Mouse (Mus musculus) heart, embryonic 15.5 days (tissue): ENCODE measurements around the gene Pcdh8. TPM values are rescaled to one million over a fixed set of nuclear protein-coding genes. Genes with fewer than 3 reads are reported as not detected.
A peak's percentile ranks its signal among the peaks of the same experiment; 100 is the strongest.

Source experiments
- ATAC-seq: fragments of 200-750 bp; cut with Nextera tagmentation; replicated peaks from 2 replicates; pipeline ENCODE4 v1.8.0; 2017; ENCODE audit warnings: low read depth, moderate TSS enrichment; ENCODE audit not compliant: insufficient number of reproducible peaks, insufficient read depth, low FRiP score
- H3K27ac ChIP-seq: fragments of 300-500 bp; sonication (generic); 2 replicates; pipeline ENCODE4 v1.5.1; 2015; ENCODE audit warnings: mild to moderate bottlenecking, inconsistent platforms
- H3K27me3 ChIP-seq: fragments of 300-500 bp; sonication (generic); 2 replicates; pipeline ENCODE4 v1.6.1; 2015; ENCODE audit warnings: inconsistent platforms
- H3K36me3 ChIP-seq: fragments of 300-500 bp; sonication (generic); 2 replicates; pipeline ENCODE4 v1.6.1; 2015; ENCODE audit warnings: mild to moderate bottlenecking, inconsistent platforms
- H3K4me1 ChIP-seq: fragments of 300-500 bp; sonication (generic); replicated peaks from 2 replicates; pipeline ENCODE4 v1.6.1; 2015; ENCODE audit warnings: inconsistent platforms
- H3K4me2 ChIP-seq: fragments of 300-500 bp; sonication (generic); 2 replicates; pipeline ENCODE4 v1.6.1; 2015; ENCODE audit warnings: inconsistent platforms, mild to moderate bottlenecking, moderate library complexity
- H3K4me3 ChIP-seq: fragments of 300-500 bp; sonication (generic); 2 replicates; pipeline ENCODE4 v1.5.1; 2015; ENCODE audit warnings: mild to moderate bottlenecking, inconsistent platforms
- H3K9ac ChIP-seq: fragments of 300-500 bp; sonication (generic); 2 replicates; pipeline ENCODE4 v1.6.1; 2015; ENCODE audit warnings: mild to moderate bottlenecking, inconsistent platforms
- H3K9me3 ChIP-seq: fragments of 300-500 bp; sonication (generic); replicated peaks from 2 replicates; pipeline ENCODE4 v1.6.1; 2016; ENCODE audit warnings: inconsistent platforms
- WGBS: fragments of 180-500 bp; shearing (Covaris S2); methylation state at CpG from one replicate; pipeline ENCODE4 v1.1.7; 2015; ENCODE audit warnings: mixed read lengths; 5-methylcytosine and 5-hydroxymethylcytosine counted together
- microRNA counts: library from miRNA; unstranded; fragments of <30 nt; microRNA quantifications from one replicate; lab custom pipeline; 2016
- microRNA-seq: library from miRNA; unstranded; fragments of <30 nt; microRNA quantifications from one replicate; pipeline ENCODE4, GENCODE M21; 2016
- polyA plus RNA-seq: library from polyadenylated mRNA; unstranded; fragments of >200 nt; fragmentation: Nextera tagmentation; extraction: Ambion mirVana; gene quantifications from 2 replicates; pipeline ENCODE4 v1.2.1, GENCODE M21; 2015

The Pcdh8 gene
- polyA plus RNA-seq, 1 experiment from 2014 or later, result 0.06 TPM

DNA sequence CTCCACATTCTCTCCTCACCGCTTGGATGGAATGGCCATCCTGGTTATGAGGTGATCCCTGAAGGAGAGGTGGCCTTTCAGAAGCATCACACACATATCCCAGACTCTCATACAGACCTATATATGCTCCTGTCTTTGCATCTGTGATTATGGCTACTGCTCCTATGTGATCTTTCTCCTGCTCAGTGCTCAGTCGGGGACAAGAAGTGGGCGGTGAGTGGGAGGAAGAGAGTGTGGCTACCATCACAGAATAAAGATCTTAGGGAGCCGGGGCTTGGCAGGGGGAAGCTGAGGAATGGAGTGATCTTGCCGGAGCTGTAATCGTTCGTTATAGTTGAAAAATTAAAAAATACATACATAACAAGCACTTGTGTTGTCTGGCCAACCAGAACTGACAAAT lies 17.4 kb downstream of the Pcdh8 start:
- H3K4me2 ChIP-seq, result no peak overlapping the region
- WGBS, result 79% methylated on average over 7 of the region's 7 CpGs
- H3K4me1 ChIP-seq, result no peaks in the 10 kb centered on the region
- no peak for ATAC-seq
- no peak overlapping the region for H3K27ac ChIP-seq
- H3K36me3 ChIP-seq, result no peaks in the 10 kb centered on the region
- H3K4me3 ChIP-seq, result no peak overlapping the region
- no peak overlapping the region for H3K9ac ChIP-seq
- H3K9me3 ChIP-seq, result no peaks in the 10 kb centered on the region
- no peaks in the 10 kb centered on the region for H3K27me3 ChIP-seq

DNA sequence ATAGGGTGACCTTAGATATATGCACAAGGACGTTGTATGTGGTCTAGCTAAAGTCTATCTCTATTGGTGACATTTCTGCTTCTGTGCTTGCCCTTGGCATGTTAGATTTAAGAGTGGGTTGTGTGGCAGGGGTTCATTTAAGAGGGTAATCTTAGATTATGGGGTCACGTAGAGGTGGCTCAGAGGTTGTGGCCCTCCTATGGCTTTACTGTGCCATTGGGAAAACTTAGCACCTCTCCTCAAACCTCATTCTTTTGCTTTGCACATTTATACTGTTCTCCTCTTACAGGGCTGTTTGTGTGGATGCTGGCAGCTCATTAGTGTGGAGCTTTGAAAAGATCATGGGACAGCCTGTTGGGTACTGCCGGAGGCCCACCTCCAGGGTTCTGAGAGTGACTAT lies 30.6 kb downstream of the Pcdh8 start:
- no peak for ATAC-seq
- no peaks in the 10 kb centered on the region for H3K9me3 ChIP-seq
- H3K36me3 ChIP-seq, result no peaks in the 10 kb centered on the region
- H3K27me3 ChIP-seq, result no peaks in the 10 kb centered on the region
- no peak overlapping the region for H3K9ac ChIP-seq
- WGBS, result 82% methylated on average over 3 of the region's 3 CpGs
- H3K4me3 ChIP-seq, result no peak overlapping the region
- H3K4me1 ChIP-seq, result peaks cover 6% of the 10 kb centered on the region
- no peak overlapping the region for H3K4me2 ChIP-seq
- H3K27ac ChIP-seq, result no peak overlapping the region

DNA sequence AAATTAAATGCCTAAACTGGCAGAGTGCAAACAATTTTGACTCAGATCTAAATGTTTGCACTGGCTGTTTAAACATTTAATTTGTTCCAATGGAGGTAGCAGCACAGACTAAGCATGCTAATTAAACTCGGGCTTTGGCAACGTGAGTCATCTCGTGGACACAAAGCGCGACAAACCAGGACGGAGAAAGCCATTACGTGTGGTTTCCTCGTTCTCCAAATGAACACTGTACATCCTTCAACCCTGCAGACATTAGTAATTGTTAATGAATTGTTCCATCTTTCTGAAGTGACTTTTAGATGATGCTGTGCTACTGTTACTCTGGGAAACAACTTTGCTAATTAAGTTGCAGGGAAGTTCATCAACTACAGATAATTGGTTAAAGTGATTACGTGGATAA lies 32.7 kb downstream of the Pcdh8 start:
- no peak for ATAC-seq
- WGBS, result 81% methylated on average over 9 of the region's 9 CpGs
- Histone ChIP-seq H3K9me3 (no peaks in the 10 kb centered on the region), H3K9ac (no peak overlapping the region), H3K36me3 (no peaks in the 10 kb centered on the region), H3K27me3 (no peaks in the 10 kb centered on the region), H3K4me3 (no peak overlapping the region), H3K4me1 (peaks cover 6% of the 10 kb centered on the region), H3K27ac (no peak overlapping the region), H3K4me2 (no peak overlapping the region)

DNA sequence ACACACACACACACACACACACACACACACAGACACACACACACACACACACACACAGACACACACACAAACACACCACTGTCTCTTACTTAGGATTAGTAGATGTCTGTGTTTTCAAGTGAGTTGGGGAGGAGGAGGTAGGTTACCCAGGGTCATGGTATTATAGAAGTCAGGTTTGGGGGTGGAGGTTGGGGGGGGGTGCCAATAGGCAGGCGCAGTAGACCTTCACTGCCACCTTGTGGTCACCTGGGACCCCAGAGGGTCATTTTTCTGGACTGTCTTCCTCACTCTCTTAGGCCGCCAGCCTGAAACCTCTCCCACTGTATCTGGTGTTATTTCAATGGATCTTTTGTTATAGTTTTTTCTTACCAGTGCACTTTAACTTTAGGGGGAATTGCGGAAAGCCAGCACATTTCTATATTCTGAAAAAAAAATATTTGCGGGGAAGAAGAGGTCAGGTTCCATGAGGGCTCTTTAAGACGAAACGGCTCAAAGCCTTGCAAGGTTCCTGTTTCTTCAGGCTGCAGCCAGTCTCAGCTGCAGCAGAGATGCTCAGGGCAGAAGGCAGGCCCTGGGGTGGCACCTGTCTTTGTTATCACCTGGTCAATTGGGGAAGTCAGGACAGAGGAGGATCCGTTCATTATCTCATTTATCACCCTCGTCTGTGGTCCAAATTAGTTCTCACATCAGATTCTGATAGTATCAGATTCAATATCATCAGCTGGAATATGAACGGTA lies 33.3 kb downstream of the Pcdh8 start:
- Histone ChIP-seq H3K4me1 (peaks cover 6% of the 10 kb centered on the region), H3K9me3 (no peaks in the 10 kb centered on the region), H3K36me3 (no peaks in the 10 kb centered on the region), H3K9ac (no peak overlapping the region), H3K27me3 (no peaks in the 10 kb centered on the region), H3K4me3 (no peak overlapping the region), H3K4me2 (no peak overlapping the region), H3K27ac (no peak overlapping the region)
- ATAC-seq, result no peak
- 62% methylated on average over 9 of the region's 9 CpGs for whole genome bisulfite sequencing

DNA sequence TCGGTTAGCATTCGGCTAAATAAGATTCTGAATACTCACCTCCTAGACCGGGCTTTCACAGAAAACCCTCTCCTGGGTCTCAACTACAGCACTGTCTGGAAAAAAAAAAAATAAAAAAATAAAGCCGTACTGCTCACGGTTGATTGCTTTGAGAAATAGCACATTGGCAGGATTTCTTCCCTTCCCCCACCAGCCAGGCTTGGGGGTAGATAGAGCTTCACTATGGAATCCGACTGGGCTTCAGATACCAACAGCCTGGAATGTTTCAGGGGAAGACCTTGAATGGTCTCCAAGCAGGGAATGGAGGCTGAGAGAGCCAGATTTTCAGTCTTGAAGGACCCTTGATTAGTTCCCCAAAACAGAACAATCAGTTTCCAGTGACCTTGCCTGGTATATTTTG lies 34.3 kb downstream of the Pcdh8 start:
- Histone ChIP-seq H3K4me2 (no peak overlapping the region), H3K27me3 (no peaks in the 10 kb centered on the region), H3K27ac (no peak overlapping the region), H3K36me3 (no peaks in the 10 kb centered on the region), H3K9ac (no peak overlapping the region), H3K9me3 (no peaks in the 10 kb centered on the region), H3K4me3 (no peak overlapping the region), H3K4me1 (peaks cover 6% of the 10 kb centered on the region)
- WGBS, result 45% methylated on average over 6 of the region's 6 CpGs
- ATAC-seq, result no peak

DNA sequence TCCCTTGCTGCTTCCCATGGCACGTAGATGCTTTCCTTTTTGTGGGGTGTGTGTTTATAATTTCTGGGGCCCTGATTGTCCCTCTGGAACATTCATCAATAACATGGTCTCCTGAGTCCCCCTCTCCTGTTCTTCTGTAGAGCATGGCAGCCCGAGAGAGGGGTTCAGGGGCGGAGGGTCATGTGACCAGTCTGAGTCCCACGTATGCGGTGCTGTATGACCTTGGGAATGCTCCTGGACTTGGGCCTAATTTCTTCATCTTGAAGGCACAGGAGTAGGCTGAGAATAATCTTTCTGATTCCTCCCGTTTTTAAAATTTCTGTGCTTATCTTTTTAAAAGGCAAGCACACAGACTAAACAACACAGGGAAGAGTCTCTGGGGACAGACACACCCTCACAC lies 37.6 kb downstream of the Pcdh8 start:
- H3K4me1 ChIP-seq, result peaks cover 6% of the 10 kb centered on the region
- no peaks in the 10 kb centered on the region for H3K9me3 ChIP-seq
- no peak overlapping the region for H3K9ac ChIP-seq
- no peak for ATAC-seq
- no peaks in the 10 kb centered on the region for H3K36me3 ChIP-seq
- no peaks in the 10 kb centered on the region for H3K27me3 ChIP-seq
- no peak overlapping the region for H3K27ac ChIP-seq
- H3K4me3 ChIP-seq, result no peak overlapping the region
- 61% methylated on average over 6 of the region's 6 CpGs for WGBS
- H3K4me2 ChIP-seq, result no peak overlapping the region

DNA sequence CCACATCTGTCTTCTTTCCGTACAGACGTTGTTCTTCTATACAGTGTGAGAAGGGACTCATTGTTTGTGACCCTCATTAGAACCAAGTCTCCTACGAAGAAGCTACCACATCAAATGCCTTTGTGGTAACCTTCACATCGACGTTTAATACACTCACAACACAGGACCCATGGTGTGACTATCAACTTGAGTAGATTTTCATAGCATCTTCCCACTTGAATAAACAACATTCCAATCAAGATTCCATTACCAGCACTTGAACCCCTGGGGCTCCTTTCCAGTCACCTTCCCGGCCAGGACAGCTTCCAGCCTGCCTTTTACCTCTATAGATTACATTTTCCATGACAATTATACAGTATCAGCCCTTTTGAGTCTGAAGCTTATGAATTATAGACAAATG lies 42.3 kb downstream of the Pcdh8 start:
- ATAC-seq, result no peak
- Histone ChIP-seq H3K9ac (no peak overlapping the region), H3K27ac (no peak overlapping the region), H3K36me3 (no peaks in the 10 kb centered on the region), H3K4me2 (no peak overlapping the region), H3K4me1 (no peaks in the 10 kb centered on the region), H3K9me3 (no peaks in the 10 kb centered on the region), H3K4me3 (no peak overlapping the region), H3K27me3 (no peaks in the 10 kb centered on the region)
- 45% methylated on average over 6 of the region's 6 CpGs for WGBS

DNA sequence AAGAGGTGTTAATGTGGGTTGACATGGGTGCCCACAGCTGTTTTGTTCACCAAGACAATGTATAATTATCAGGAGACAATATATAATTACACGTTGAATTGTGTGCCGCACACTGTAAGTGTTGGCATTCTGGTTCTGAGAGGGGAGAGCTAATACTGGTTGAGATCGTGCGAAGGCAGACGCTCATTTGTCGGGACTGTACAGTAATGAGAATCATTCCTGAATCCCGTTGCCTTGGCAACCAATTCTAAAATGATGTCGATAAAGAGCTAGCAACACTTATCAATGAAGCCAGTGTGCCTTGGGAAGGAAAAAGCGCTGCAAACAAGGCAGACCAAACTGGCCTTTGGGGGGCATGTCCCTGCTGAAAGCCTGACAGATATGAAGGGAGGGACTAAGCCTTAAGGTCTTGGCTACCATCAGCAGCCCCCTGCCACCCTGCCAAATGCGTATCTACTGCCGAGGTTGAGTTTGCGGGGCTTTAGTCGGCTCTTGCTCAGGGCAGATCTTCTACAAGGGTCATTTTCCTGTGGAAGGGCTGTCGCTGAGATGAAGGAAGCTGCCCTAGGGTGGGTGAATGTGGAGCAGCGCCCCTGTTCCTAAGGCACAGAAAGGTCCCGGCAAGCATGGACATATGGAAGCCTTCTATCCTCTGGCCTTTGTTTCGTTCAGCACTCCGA lies 47.0 kb downstream of the Pcdh8 start:
- WGBS, result 75% methylated on average over 18 of the region's 18 CpGs
- Histone ChIP-seq H3K27me3 (no peaks in the 10 kb centered on the region), H3K36me3 (no peaks in the 10 kb centered on the region), H3K4me2 (no peak overlapping the region), H3K4me1 (no peaks in the 10 kb centered on the region), H3K27ac (no peak overlapping the region), H3K9ac (no peak overlapping the region), H3K9me3 (no peaks in the 10 kb centered on the region), H3K4me3 (no peak overlapping the region)
- no peak for ATAC-seq

DNA sequence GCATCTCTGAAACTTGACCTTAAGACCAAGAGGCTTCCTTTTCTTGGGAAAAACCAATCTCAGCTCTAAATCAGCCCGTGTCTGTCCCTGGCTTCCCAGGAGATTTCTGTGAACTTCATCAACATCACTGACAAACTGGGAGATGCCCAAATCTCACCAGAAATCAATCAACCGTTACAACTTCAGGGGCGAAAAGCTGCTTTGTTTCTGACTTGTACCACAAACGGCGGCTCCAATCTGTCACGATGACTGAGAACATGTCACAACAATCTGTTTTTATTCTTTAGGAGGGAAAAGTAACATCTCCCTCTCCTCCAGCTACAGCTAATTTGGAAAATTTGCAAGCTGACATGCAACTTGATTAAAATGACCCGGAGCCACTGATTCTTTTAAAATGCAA lies 48.9 kb downstream of the Pcdh8 start:
- no peak overlapping the region for H3K4me2 ChIP-seq
- H3K27ac ChIP-seq, result no peak overlapping the region
- no peak for ATAC-seq
- H3K9me3 ChIP-seq, result no peaks in the 10 kb centered on the region
- H3K36me3 ChIP-seq, result no peaks in the 10 kb centered on the region
- H3K4me3 ChIP-seq, result no peak overlapping the region
- no peak overlapping the region for H3K9ac ChIP-seq
- H3K27me3 ChIP-seq, result no peaks in the 10 kb centered on the region
- 68% methylated on average over 7 of the region's 7 CpGs for WGBS
- H3K4me1 ChIP-seq, result no peaks in the 10 kb centered on the region

MicroRNAs encoded within 50 kb of the gene (microRNA counts, 519-probe panel; counts per million panel counts)
- microRNA mmu-miR-759 (lab: Ali Mortazavi, UCI), result 2,054 counts per million, percentile 24 among the panel's probes with 10 or more counts

Small RNAs within 50 kb of the gene (microRNA-seq; reads per million reads assigned to microRNA genes)
- gene Mir759, result not detected

Other genes with a start within 250 kb of the Pcdh8 start
- gene Sugt1, start 183.6 kb downstream of the Pcdh8 start, polyA plus RNA-seq, result 92.5 and 106 TPM in 2 replicates
- 3.5 and 12.1 TPM in 2 replicates for gene Cnmd, start 109.1 kb downstream of the Pcdh8 start, polyA plus RNA-seq
- 0.58 and 1.4 TPM in 2 replicates for gene Olfm4, start 212.8 kb upstream of the Pcdh8 start, polyA plus RNA-seq